Mouse (Mus musculus) hindbrain, embryonic 16.5 days (tissue): ENCODE data around the gene Ncoa6. TPM values are rescaled to one million over a fixed set of nuclear protein-coding genes. Genes with fewer than 3 reads are reported as not detected.
"Not testable (repeated sequence)": the region's sequence is repeated elsewhere in the genome, so short reads cannot be mapped to it uniquely, and the experiment has no call there.

Experiments
- ATAC-seq: fragments of 200-750 bp; cut with Nextera tagmentation; 2 replicates; pipeline ENCODE4 v1.8.0; 2017; ENCODE audit warnings: moderate TSS enrichment, moderate library complexity
- H3K27ac ChIP-seq: fragments of 300-500 bp; sonication (generic); 2 replicates; pipeline ENCODE4 v1.5.1; 2014; ENCODE audit warnings: low read depth, mild to moderate bottlenecking, control low read depth, low read length, moderate library complexity
- H3K27me3 ChIP-seq: fragments of 300-500 bp; sonication (generic); replicated peaks from 2 replicates; pipeline ENCODE4 v1.6.1; 2014; ENCODE audit warnings: low read length; ENCODE audit not compliant: control insufficient read depth, insufficient read depth
- H3K36me3 ChIP-seq: fragments of 300-500 bp; sonication (generic); 2 replicates; pipeline ENCODE4 v1.6.1; 2014; ENCODE audit warnings: mild to moderate bottlenecking, low read length, moderate library complexity, mixed read lengths; ENCODE audit not compliant: control insufficient read depth, insufficient read depth
- H3K4me1 ChIP-seq: fragments of 300-500 bp; sonication (generic); 2 replicates; pipeline ENCODE4 v1.6.1; 2014; ENCODE audit warnings: low read depth, low read length; ENCODE audit not compliant: control insufficient read depth, insufficient read depth
- H3K4me2 ChIP-seq: fragments of 300-500 bp; sonication (generic); 2 replicates; pipeline ENCODE4 v1.6.1; 2014; ENCODE audit warnings: mild to moderate bottlenecking, low read length, control low read depth, moderate library complexity
- H3K4me3 ChIP-seq: fragments of 300-500 bp; sonication (generic); 2 replicates; pipeline ENCODE4 v1.5.1; 2014; ENCODE audit warnings: mild to moderate bottlenecking, low read length, control low read depth, moderate library complexity
- H3K9ac ChIP-seq: fragments of 300-500 bp; sonication (generic); 2 replicates; pipeline ENCODE4 v1.6.1; 2014; ENCODE audit warnings: low read depth, mild to moderate bottlenecking, control low read depth, low read length, moderate library complexity
- H3K9me3 ChIP-seq: fragments of 300-500 bp; sonication (generic); 2 replicates; pipeline ENCODE4 v1.6.1; 2014; ENCODE audit warnings: mild to moderate bottlenecking, low read length, moderate library complexity; ENCODE audit not compliant: control insufficient read depth
- WGBS: fragments of 180-500 bp; shearing (Covaris S2); extraction: QIAGEN DNeasy Blood & Tissue Kit; methylation state at CpG from one replicate; pipeline ENCODE4 v1.1.7; 2014; 5-methylcytosine and 5-hydroxymethylcytosine counted together
- polyA plus RNA-seq: library from polyadenylated mRNA; unstranded; fragments of >200 nt; fragmentation: Nextera tagmentation; extraction: Ambion mirVana; gene quantifications from 2 replicates; pipeline ENCODE4 v1.2.1, GENCODE M21; 2015

Ncoa6 gene
- polyA plus RNA-seq, 1 experiment from 2014 or later = 15.8 TPM

- H3K27ac ChIP-seq, H3K9ac ChIP-seq, H3K36me3 ChIP-seq, H3K4me2 ChIP-seq, H3K4me3 ChIP-seq, H3K27me3 ChIP-seq, H3K4me1 ChIP-seq, H3K9me3 ChIP-seq, ATAC-seq: not testable (repeated sequence)
- WGBS = 92% methylated on average over 1 of the region's 1 CpGs
Observed at GRCm38 (mm10) chr2:155447906-155448305, 25.8 kb downstream of the Ncoa6 start.

DNA sequence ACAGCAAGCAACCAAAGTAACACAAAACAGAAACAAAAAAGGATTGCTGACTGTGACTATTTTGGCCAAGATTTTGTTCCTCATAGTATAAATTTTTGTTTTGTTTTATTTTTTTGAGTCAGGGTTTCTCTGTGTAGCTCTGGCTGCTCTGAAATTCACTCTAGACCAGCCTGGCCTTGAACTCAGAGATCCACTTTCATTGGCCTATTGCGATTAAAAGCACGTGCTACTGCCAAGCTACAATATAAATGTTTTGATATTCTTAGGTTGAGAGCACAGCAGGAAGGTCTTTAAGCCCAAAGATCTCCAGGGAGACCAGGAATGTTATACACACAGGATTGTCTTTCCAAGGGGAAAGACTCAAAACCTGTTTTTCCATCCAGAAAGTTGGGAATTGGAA lies 30.2 kb downstream of the Ncoa6 start:
- H3K36me3 ChIP-seq = no peaks in the 10 kb centered on the region
- H3K27me3 ChIP-seq = no peaks in the 10 kb centered on the region
- no peak overlapping the region for H3K27ac ChIP-seq
- 56% methylated on average over 2 of the region's 2 CpGs for WGBS
- no peak for ATAC-seq
- H3K4me3 ChIP-seq = no peak overlapping the region
- H3K4me2 ChIP-seq = no peak overlapping the region
- no peaks in the 10 kb centered on the region for H3K4me1 ChIP-seq
- no peak overlapping the region for H3K9ac ChIP-seq
- no peaks in the 10 kb centered on the region for H3K9me3 ChIP-seq

GRCm38 (mm10) chr2:155442916-155443315 lies 30.8 kb downstream of the Ncoa6 start:
- Histone ChIP-seq H3K36me3 (no peaks in the 10 kb centered on the region), H3K4me2 (no peak overlapping the region), H3K27me3 (no peaks in the 10 kb centered on the region), H3K27ac (no peak overlapping the region), H3K9ac (no peak overlapping the region), H3K9me3 (no peaks in the 10 kb centered on the region), H3K4me1 (no peaks in the 10 kb centered on the region), H3K4me3 (no peak overlapping the region)
- no peak for ATAC-seq
- WGBS = 89% methylated on average over 4 of the region's 4 CpGs

DNA sequence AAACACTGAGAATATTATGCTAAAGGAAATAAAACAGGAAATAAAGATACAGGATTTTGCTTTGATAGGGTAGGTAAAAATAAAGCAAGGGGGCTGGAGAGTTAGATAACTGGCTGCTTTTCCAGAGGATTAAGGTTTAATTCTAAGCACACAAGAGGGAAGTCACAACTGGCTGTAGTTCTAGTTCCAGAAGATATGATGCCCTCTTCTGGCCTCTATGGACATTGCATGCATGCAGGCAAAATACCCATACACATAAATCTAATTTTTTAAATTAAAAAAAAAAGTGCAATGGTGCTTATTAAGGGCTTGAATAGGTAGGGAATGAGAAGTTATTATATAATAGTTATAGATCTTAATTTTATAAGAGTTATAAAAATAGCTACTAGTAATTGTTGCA lies 37.2 kb downstream of the Ncoa6 start:
- no peak overlapping the region for H3K27ac ChIP-seq
- no peaks in the 10 kb centered on the region for H3K4me1 ChIP-seq
- H3K4me3 ChIP-seq = no peak overlapping the region
- H3K9ac ChIP-seq = no peak overlapping the region
- H3K27me3 ChIP-seq = no peaks in the 10 kb centered on the region
- no peaks in the 10 kb centered on the region for H3K9me3 ChIP-seq
- H3K36me3 ChIP-seq = peaks cover 25% of the 10 kb centered on the region
- no peak for ATAC-seq
- H3K4me2 ChIP-seq = no peak overlapping the region

GRCm38 (mm10) chr2:155420911-155421310 lies 52.8 kb downstream of the Ncoa6 start:
- no peaks in the 10 kb centered on the region for H3K9me3 ChIP-seq
- no peak overlapping the region for H3K4me3 ChIP-seq
- no peak for ATAC-seq
- H3K9ac ChIP-seq = no peak overlapping the region
- H3K27ac ChIP-seq = no peak overlapping the region
- H3K4me2 ChIP-seq = no peak overlapping the region
- WGBS = 100% methylated on average over 2 of the region's 2 CpGs
- H3K4me1 ChIP-seq = no peaks in the 10 kb centered on the region
- peaks cover 22% of the 10 kb centered on the region for H3K36me3 ChIP-seq
- H3K27me3 ChIP-seq = no peaks in the 10 kb centered on the region

DNA sequence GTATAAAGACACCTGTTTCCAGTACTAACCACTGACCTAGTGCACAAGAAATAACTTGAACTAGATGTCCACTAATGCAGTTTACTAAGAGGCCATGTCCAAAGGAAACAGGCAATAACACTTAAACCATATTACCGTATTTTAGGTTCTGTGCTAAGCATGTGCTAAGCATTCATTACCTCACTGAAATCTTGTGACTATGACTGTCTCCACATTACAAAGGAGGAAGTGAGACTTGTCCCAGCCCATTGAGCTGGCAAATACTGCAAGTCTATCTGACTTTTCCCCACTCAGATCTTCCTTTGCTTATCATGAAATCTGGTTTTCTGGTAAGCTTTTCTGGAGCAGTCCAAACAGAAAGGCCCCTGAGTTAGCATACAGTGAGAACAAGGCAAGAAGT lies 69.1 kb downstream of the Ncoa6 start:
- H3K27ac ChIP-seq = no peak overlapping the region
- H3K4me1 ChIP-seq = no peaks in the 10 kb centered on the region
- H3K4me3 ChIP-seq = no peak overlapping the region
- WGBS = 97% methylated on average over 1 of the region's 1 CpGs
- no peaks in the 10 kb centered on the region for H3K27me3 ChIP-seq
- no peak overlapping the region for H3K9ac ChIP-seq
- H3K4me2 ChIP-seq = no peak overlapping the region
- no peaks in the 10 kb centered on the region for H3K9me3 ChIP-seq
- H3K36me3 ChIP-seq = peaks cover 27% of the 10 kb centered on the region
- ATAC-seq = no peak

DNA sequence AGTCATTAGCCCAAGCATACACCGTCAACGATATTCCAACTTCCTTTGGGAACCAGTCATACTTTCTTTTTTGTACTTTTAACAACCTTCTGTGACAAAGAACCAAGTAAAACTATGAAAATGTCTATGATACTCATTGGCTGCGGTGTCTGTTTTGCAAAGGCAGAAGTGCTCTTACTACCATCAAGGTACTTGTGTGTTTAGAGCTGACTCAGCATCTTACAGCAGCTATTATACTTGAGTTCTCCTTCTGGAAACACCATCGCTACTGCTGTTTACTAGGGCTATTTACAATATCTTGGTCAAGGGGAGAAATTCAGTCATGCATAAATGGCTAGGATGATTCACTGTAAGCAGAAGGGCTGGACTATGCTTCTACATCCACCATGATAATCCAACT lies 71.8 kb downstream of the Ncoa6 start:
- no peak for ATAC-seq
- WGBS = 93% methylated on average over 4 of the region's 4 CpGs
- H3K27me3 ChIP-seq = no peaks in the 10 kb centered on the region
- H3K4me2 ChIP-seq = no peak overlapping the region
- H3K4me3 ChIP-seq = no peak overlapping the region
- H3K27ac ChIP-seq = no peak overlapping the region
- H3K9ac ChIP-seq = no peak overlapping the region
- no peaks in the 10 kb centered on the region for H3K4me1 ChIP-seq
- H3K36me3 ChIP-seq = peaks cover 24% of the 10 kb centered on the region
- H3K9me3 ChIP-seq = no peaks in the 10 kb centered on the region

- Histone ChIP-seq H3K4me1 (no peaks in the 10 kb centered on the region), H3K4me2 (no peak overlapping the region), H3K9me3 (no peaks in the 10 kb centered on the region), H3K27me3 (no peaks in the 10 kb centered on the region), H3K4me3 (no peak overlapping the region), H3K27ac (no peak overlapping the region), H3K36me3 (peaks cover 19% of the 10 kb centered on the region), H3K9ac (no peak overlapping the region)
- ATAC-seq = no peak
Observed at GRCm38 (mm10) chr2:155400276-155400675, 73.4 kb downstream of the Ncoa6 start.

DNA sequence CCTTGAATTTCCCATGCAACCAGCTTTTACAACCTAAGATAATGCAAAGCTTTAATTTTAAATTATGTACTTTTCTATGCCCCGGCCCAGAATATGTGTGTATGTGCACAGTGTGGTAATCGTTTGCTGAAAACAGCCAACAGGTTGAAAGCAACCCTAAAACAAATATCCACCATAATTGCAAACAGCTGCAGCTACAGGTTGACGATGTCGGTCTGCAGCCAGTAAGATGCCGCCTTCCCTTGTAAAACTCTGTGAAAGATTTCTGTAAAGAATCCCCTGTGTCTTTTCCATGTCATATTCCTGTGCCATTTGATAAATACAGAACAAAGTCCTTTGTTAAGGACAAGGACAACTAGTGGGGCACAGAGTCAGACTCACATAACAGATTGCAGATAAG lies 79.1 kb downstream of the Ncoa6 start:
- Histone ChIP-seq H3K27me3 (no peaks in the 10 kb centered on the region), H3K4me1 (no peaks in the 10 kb centered on the region), H3K27ac (no peak overlapping the region), H3K9ac (no peak overlapping the region), H3K4me3 (no peak overlapping the region), H3K4me2 (no peak overlapping the region), H3K36me3 (peaks cover 19% of the 10 kb centered on the region), H3K9me3 (no peaks in the 10 kb centered on the region)
- 83% methylated on average over 5 of the region's 5 CpGs for WGBS
- no peak for ATAC-seq

DNA sequence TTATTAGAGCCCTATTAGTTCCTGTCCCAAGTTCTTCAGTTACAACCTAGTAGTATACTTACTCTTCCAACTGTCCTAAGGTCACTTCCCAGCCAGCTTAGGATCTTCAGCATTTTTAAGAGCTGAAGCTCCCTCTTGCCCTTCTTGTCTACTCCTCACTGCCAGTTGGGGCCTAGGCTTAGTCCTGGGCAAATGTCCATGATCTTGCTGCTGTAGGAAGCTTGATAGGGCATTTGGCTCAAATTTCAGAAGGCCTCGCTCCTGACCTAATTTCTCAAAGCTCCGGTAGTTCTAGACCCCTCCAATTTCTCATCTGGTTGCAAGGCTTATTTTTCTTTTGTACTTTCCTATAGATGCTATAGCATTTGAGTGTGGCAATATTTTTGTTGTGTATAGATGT lies 85.1 kb downstream of the Ncoa6 start:
- ATAC-seq = no peak
- H3K9ac ChIP-seq = no peak overlapping the region
- H3K4me3 ChIP-seq = no peak overlapping the region
- H3K4me1 ChIP-seq = peaks cover 27% of the 10 kb centered on the region
- H3K27me3 ChIP-seq = no peaks in the 10 kb centered on the region
- H3K9me3 ChIP-seq = no peaks in the 10 kb centered on the region
- H3K27ac ChIP-seq = no peak overlapping the region
- H3K36me3 ChIP-seq = peaks cover 14% of the 10 kb centered on the region; the same call in 1 of the 2 replicates
- 89% methylated on average over 2 of the region's 2 CpGs for WGBS
- no peak overlapping the region for H3K4me2 ChIP-seq
